Mouse (Mus musculus) neutrophil, adult 5-6 weeks (primary cell): ENCODE measurements around the gene Nup88. TPM values are rescaled to one million over a fixed set of nuclear protein-coding genes. Genes with fewer than 3 reads are reported as not detected.
A peak's percentile ranks its signal among the peaks of the same experiment; 100 is the strongest.

Source experiments
- ATAC-seq: fragments of 151-379, 151-347 bp; 2 replicates; pipeline ENCODE4 v1.8.0; 2017; ENCODE audit warnings: mild to moderate bottlenecking, moderate TSS enrichment; ENCODE audit not compliant: insufficient number of reproducible peaks, poor library complexity, low FRiP score, severe bottlenecking; ENCODE audit errors: extremely low read depth
- total RNA-seq: library from RNA; stranded (forward); fragments of 200-1000 nt; gene quantifications from 2 replicates; pipeline ENCODE4 v1.2.3, GENCODE M21; 2017

Gene Nup88
- 133 and 141 TPM in 2 replicates for total RNA-seq

DNA sequence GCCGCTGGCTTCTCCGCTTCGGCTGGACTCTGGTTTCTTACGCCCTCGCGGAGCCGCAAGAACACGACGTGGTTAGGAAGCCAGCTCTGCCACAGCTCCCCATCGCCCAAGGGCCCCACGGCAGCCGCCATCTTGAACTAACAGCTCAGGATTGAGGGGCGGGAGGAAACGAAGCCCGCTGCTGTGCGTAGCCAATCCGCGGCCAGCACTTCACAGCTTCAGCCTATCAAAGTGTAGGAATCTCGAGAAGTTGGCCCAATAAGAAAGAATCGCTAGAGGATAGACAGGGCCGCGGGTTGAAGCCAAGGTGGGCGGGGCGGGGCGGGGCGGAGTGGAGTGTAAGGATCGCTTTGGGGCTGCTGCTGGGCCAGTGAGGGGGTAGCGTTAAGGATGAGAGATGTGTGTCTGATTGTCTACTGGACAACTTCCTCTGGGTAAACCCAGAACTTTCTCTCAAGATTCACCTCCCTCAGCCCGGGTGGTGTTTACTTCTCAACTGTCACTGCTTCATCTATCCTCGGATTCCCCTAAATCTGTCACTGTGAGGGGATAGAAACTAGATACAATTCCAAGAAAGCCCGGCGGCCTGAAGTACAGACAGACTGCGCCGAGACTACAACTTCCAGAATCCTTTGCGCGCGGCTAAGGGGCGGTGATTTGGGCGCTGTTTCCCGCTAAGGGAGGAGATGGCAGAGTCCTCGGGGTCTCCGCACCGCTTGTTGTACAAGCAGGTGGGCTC lies at the start of gene Nup88, which contains the start of gene Rpain:
Nup88 (minus strand) TSS at position 153 of the 739 bp plus-strand sequence.
Rpain (plus strand) TSS at position 393 of the 739 bp plus-strand sequence.
- peak; percentile 94 for ATAC-seq

DNA sequence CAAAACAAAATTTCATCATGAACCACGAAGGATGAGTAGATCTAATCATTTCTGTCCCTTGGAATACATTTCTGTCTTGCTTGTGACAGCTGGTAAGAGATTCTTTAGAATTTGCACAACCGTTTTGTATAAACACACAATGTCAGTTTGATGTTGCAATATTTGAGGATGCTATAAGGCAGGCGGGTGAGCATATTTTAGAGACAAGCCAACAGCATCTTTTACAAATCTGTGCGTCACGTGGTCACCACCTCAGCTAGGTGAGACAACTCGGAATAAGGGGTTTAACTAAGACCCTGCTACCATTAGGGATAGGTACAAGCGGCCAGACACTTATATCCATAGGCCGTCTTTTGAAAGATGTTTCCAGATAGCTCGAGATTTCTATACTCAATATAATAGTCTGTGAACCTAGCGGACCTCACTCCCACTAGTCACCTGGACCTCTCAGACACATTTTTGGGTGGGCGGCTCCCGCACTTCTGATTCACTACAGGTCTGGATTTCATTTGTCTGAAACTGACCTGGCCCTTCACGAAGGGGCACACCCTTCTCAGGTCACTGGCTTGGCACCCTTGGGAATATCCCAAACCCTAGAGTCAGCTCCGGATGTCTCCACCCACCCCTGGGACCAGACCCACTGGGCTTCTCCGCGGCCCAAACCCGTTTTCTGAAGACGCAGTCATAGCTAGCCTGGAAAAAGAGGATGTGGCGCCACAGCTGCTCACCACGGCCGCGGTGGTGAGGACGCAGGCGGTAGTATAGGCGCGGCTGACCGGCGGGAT lies 48.8 kb upstream of the Nup88 start:
- no peak for ATAC-seq

DNA sequence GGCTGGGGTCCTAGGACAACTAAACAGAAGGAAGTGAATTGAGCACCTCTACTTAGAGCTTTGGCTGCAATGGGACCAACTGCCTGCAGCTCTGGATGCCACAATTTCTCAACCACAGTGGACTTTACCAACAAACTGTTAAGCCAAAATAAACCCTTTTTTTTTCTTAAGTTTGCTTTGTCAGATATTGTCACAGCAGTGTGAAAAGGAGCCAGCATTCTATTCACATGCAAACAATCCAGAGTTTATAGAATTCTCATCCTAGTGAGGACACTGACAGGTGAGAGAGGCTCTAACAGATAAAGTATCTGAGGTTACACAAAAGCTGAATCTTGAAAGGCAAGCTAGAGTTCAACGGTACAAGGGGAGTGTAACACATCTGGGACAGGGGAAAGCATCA lies 47.3 kb upstream of the Nup88 start:
- ATAC-seq: no peak

DNA sequence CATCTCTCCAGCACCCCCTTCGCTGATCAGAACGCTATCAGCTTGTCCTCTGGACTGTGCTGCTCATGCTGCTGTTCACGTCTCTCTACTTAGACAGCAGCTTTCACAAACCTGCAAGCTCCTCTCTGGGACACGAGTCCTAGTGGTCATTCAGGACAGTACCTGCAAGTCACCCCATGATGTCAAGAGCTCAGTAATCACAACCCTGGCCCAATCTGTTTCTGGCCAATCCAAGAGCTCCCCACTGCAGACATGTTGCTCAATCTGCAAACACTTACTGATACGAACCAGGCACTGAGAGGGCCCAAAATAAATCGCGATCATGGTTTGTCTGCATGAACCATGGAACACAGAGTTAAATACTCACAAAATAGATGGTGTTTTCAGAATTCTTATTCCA lies 43.0 kb upstream of the Nup88 start:
- no peak for ATAC-seq

DNA sequence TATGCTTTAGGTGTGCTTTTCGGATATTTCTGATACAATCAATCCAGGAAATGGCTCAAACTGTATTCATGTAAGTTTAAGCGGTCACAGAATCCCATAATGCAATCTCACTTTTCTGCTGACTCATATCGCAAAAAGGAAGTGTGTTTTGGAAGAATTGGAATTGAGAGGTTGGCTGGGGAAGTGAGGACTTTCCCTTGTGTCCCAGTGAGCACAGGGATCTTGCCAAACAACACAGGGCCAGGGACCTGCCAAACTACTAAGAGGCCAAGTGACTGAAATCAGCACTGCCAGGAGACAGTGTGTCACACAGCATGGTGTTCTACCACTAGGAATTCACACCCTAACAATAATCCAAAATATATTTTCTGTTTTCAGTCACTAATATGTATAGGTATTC lies 38.5 kb upstream of the Nup88 start:
- ATAC-seq: no peak

DNA sequence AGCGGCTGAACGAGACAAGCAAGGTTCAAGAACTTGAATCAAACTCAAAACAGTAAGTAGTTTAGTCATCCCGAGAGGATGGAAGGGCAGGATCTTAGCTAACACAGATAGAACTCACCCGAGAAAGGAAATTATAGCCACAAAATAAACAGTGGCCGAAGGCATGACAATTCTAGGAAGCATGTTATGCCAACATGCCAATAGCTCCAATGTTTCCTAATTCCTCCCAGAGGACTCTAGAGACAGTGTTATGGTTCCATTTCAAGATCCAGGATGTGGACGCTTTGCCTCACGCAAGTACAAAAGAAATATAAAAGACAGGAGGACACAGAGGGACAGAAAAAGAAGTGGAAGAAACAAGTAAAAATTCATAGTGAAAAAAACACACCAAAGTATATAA lies 38.1 kb upstream of the Nup88 start:
- no peak for ATAC-seq

DNA sequence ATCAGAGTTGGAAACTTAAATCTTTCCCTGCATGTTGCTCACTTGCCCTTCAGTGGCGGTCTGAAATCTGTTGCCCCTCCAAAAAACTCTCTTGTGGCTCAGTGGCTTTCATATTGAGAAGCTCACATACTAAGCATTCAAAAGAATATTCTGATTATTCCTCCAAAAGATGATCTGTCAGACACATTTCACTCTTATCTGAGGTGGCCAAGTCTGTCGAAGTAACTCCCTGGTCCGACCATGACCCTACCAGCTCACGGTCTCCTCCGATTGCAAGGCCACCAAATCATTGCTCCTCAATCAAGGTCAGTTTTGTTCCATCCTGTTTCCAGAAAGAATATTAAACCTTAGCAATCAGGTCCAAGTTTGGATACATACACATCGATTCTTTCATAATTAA lies 37.3 kb upstream of the Nup88 start:
- ATAC-seq: no peak

DNA sequence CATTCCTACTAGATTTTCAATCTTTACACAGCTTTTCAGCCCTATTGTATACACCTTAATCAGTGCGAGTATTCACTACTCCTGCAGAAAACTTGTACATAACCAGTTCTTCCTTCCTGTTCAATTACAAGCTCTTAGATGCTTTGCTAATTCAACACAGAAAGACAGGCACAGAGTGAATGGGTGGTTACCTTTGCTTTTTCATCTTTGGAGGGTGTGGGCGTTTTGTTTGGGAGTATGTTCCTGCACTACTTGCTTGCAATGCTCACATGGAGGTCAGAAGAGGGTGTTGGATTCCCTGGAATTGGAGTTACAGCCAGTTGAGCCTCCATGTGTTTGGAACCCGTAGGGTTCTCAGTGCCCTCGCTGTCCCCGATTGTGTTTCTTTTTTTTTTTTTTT lies 35.3 kb upstream of the Nup88 start:
- ATAC-seq: no peak

DNA sequence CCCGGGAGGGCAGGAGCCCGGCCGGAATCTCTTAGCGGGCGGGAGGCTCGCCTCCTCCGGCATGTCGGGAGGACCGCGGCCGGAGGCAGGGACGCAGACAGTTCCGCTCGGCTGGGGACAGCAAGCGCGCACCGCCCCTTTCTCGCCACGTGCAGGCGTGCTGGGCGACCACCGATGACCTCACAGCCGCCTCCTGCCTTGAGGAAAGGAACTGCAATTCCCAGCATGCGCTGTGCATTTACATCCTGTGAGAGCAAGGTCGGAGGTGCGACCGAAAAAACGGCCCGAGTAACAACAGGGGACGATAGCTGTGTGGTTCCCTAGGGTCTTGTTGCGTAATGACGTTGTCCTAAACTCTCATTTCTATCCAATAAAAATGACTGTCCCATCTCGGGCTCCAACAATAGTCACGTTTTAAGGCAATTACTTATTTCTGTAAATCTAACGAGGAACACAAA lies 34.6 kb upstream of the Nup88 start, which contains the start of gene Dhx33:
Dhx33 (minus strand) TSS at position 122 of the 458 bp plus-strand sequence.
- peak; percentile 99 for ATAC-seq

DNA sequence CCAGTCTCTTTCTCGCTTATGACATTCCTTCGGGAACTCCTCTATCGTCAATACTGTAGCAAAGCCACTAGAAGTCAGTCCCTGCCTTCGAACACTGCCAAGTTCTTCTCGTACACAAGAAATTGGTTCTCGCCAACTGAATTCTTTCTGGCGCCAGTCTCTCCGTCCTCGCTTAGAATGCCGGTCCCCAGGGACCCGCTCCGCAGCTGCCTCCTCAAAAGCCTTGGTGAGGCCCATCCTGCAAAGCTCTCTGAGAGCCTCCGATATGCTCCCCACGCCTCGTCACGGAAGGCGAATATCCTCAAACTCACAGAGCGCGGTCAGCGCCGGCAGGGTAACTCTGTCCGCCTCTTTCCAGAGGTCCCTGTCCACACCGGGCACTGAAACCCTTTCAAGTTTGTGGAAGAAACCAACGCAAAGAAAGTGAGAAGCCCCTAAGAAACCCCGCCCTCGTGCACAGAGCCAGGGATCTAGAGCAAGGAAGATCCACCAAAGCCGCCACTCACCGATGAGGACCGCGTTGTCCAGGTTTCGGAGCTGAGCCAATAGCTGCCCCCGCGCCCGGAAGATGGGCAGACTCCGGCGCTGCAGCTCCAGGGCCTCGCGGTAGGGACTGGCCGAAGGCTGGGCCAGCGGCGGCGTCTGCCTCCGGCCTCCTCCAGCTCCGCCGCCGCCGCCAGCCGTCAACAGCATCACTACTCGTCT lies 34.0 kb upstream of the Nup88 start:
- ATAC-seq: no peak

DNA sequence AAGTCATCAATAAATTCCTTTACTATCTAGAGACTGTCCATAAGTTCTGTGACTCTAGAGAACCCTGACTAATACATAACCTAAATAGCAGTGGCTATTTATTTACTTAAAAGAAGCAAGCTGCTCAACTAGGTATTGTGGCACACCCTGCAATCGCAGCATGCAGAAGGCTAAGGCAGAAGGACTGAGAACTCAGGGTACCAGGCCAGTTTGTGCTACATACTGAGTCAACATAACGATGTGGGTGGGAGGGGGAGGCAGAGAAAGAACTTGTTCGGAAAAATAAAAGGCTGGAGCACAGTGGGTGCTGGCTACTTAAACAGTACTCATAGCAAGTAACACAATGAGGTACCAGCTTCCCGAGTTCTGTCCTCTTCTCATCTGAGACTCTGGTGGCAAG lies 31.4 kb upstream of the Nup88 start:
- ATAC-seq: no peak

DNA sequence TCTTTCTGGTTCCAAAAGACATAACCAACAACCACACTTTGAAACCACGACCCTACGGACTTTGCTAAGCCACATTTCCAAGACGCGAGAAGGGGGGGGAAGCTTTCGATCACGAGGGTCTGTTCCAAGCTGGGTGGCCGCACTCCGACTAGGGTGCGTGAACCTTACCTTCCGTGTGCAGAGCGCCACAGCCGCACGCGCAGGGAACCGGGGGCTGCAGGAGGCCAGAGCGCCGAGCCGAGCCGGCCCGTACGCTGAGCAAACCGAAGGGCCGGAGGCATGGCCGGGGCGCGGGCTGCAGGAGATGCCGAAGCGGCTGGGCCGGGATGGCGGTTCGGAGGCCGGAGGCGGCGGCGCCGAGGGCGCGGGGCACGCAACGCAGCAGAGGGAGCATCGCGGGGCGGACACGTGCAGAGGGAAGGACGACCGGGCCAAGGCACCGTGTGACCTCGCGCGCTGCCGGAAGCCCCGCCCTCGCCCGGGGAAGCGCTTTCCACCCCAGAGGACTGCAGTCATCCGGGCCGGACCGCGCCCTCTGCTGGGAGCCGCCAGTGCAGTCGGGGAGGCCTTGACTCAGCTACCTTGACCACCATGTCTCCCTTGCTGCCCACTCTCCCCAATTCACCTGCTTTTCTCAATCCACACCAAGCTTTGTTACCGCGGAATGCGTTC lies 12.9 kb upstream of the Nup88 start, which contains the start of gene C1qbp:
C1qbp (minus strand) TSS at position 470 of the 672 bp plus-strand sequence.
- ATAC-seq: peak; percentile 94

DNA sequence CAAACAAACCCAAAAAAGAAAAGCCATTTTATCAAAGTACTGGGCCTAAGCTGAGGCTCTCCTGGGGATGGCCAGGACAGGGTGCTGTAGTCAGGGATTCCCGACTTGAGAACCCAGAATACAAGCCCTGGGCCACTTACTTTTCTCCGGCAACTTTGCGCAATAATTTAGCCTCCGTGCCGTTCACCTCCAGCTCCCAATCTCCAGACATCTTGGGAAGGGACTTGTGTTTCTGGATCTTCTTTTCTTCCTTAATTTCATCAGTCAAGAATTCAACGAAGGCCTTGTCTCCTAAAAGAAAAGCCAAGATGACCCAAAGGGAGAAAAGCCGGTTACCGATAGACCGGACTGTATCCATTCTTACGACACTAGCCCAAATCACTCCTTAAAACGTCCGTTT lies 12.3 kb upstream of the Nup88 start:
- no peak for ATAC-seq

DNA sequence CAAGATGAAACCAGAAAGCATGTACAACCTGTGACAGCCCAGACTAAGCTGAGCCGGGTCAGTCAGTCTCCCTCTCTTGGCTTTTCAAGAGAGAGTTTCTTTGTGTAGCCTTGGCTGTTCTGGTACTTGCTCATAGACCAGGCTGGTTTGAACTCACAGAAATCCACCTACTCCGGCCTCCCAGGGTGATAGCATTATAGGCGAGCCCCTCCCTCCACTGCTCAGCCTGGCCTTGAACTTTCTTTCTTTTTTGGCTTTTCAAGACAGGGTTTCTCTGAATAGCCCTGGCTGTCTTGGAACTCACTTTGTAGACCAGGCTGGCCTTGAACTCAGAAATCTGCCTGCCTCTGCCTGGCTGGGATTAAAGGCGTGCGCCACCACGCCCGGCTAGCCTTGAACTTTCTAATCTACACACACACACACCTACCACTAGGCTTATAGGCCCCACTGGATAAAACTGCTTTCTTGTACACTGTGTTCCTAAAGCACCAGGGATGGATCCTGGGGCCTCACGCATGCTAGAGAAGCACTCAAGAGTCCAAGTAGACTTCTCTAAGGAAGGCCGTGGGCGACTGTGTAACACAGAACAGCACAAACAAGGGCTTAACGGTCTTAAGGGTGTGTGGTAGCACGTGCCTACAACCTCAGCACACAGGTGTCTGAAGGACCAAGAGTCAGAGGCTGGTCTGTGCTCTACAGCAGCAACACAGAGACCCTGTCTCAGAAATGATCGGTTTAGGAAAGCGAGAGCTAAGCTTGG lies 11.2 kb upstream of the Nup88 start:
- no peak for ATAC-seq

DNA sequence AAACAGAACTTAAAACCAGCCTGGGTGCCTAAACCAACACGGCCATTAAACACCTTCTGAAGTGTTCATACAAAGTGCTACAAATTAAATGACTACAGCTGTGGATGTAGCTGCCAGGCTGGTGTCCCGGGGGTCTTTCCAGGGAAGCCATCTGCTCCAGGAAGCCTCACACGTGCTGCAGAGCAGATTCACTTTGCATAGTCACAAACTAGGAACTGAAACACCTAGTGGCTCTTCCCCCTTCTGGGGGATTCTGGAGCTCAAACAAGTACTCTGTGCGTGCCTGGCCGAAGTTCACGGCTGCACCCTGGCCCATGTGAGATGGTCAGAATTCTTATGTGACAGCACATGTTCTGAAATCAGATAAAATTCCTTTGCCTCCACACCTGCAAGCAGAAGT lies 10.5 kb upstream of the Nup88 start:
- ATAC-seq: no peak

DNA sequence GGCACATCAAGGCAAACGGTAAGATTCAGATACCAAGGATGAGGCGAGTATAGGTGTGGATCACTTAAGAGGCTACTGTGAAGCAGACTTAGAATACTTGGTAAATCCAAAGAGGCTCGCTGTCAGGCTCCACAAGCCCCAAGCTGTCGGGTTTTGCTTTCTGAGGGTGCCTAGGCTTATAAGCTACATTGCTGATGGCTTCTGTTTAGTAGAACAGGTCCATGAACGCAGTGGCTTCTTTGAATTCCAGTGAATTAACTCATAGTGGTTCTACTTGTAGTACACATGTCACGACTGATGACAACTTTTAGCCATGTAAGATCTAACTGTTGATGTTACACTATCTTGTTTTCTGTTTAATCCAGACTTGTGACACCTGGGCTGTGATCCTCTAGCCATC lies 7.5 kb upstream of the Nup88 start:
- ATAC-seq: no peak

DNA sequence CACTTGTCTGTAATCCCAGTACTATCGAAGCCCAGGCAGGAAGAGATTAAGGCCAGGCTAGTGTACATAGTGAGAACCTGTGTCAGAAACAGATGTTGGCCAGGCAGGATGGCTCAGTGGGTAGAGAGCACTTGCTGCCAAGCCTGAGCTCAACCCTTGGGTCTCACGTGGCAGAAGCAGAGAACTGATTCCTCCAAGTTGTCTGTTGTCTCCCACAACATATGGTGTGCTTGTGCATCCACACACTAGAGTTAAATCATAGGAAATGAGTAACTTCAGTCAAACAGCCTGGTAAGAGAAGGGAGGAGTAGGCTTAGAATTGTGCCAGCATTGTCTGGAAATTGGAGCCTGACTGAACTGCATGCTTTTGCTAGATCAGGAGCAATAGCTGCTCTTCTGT lies 5.4 kb upstream of the Nup88 start:
- no peak for ATAC-seq

DNA sequence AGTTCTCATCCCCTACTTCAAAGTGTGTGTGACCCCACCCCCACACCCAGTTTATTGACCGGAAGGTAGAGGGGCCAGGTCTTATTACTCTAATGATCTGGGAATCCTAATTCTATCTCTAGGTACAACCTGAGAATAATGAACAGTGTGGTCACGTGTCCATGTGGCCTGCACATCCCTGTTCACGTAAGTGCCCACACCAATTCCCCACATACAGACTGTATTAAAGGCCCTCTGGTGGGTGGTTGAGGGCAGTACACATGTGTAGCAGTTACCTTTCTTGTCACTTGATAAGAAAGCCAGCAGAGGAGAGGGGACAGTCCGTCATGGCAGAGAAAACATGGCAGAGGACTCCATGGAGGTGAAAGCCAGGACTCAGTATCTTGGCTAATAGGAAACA lies 4.2 kb upstream of the Nup88 start:
- no peak for ATAC-seq
